Mouse (Mus musculus) myocyte (in vitro differentiated cells): ENCODE measurements around the gene Entpd3.

Experiments
- POLR2A ChIP-seq: IDR thresholded peaks from one replicate; pipeline ENCODE4 v1.6.1; 2011; ENCODE audit warnings: low read depth, mild to moderate bottlenecking, control low read depth, moderate library complexity; ENCODE audit not compliant: insufficient read length
- REST ChIP-seq: IDR thresholded peaks from one replicate; pipeline ENCODE4 v1.6.1; 2011; ENCODE audit warnings: mild to moderate bottlenecking, control low read depth, moderate library complexity; ENCODE audit not compliant: insufficient read depth, insufficient read length

DNA sequence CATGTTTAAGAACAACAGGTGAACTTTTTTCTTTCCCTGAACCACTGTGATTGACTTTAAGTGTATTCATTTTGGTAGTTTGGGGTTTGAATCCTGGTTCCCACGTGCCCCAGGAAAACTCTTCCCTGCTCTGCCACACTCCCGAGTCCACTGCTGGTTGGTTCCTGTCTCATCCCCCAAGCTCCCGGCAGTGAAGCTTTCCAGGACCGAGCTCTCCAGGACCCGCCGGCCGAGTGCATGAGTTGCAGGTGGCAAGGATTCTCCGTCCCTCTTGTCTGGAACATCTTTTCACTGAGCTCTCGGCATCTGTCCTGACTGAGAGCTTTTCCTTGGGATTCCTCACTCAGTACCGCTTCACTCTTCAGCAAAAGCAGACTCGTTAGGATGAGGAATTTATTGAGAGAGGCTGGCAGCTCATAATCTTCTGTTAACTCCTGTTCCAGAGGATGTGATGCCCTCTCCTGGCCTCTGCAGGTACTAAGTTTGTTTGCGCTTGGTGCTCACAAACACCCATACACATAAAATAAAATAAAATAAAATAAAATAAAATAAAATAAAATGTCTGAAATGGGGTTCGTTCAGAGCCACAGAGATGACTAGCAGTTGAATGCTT is 30.2 kb downstream of the Entpd3 start:
- no peak for TF ChIP-seq POLR2A
- no peak for TF ChIP-seq REST
